25 mouse cellular contexts compared by ENCODE assay signal in the genomic region with DNA sequence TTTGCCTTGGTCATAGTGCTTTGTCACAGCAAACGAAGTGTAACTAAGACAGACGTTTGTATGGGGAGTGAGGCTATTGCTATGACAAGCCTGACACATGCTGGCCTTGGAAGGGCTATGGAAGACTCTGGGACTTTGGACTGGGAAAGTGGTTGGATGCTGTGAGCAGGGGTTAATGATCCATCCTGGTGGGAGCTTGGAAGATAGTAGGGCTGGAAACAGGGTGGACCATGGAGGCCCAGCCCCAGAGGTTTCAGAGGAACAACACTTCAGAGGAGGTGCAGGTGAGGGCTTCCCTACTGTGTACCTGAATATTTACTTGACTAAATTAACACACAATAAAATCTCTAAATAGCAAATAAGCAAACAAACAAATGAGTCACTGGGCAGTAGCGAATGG. TPM values are rescaled to one million over a fixed set of nuclear protein-coding genes. Genes with fewer than 3 reads are reported as not detected.
"Had no signal": no experiment of that assay in that cellular context is flagged by ENCODE, and none has a peak within 500 bp of the region (broad histone marks: within the 10 kb centered on the region; RNA-seq: fewer than 3 reads in every experiment).

No protein-coding gene starts in this region.

- H3K27ac ChIP-seq: midbrain, embryonic 10.5 days; midbrain, embryonic 12.5 days; neural tube, embryonic 13.5 days; neural tube, embryonic 15.5 days had no signal

- H3K4me3 ChIP-seq: midbrain, embryonic 10.5 days; midbrain, embryonic 12.5 days; myocyte; neural tube, embryonic 13.5 days; neural tube, embryonic 15.5 days had no signal

- DNase-seq: lung, adult 18-20 months; lung, embryonic 14.5 days; lung, postnatal 10 days; lung, postnatal 4 days; midbrain, embryonic 14.5 days; retina, postnatal 1 day; right cerebral cortex, adult 18-20 months; right cerebral cortex, postnatal 25 days; right cerebral cortex, postnatal 4 days; spleen, adult 18-20 months; thymus, adult 18-20 months; thymus, postnatal 14 days; thymus, postnatal 36 days had no signal

- H3K4me1 ChIP-seq: midbrain, embryonic 10.5 days; midbrain, embryonic 12.5 days; neural tube, embryonic 13.5 days; neural tube, embryonic 15.5 days had no signal

- ATAC-seq: midbrain, embryonic 16.5 days had no signal

- H3K27me3 ChIP-seq: midbrain, embryonic 12.5 days; neural tube, embryonic 13.5 days; neural tube, embryonic 15.5 days had no signal

- H3K36me3 ChIP-seq: midbrain, embryonic 10.5 days; midbrain, embryonic 12.5 days; neural tube, embryonic 13.5 days; neural tube, embryonic 15.5 days had no signal

- H3K9ac ChIP-seq: lung, embryonic 14.5 days; midbrain, embryonic 12.5 days; neural tube, embryonic 13.5 days; neural tube, embryonic 15.5 days had no signal

- H3K4me2 ChIP-seq: lung, embryonic 14.5 days; midbrain, embryonic 12.5 days; neural tube, embryonic 13.5 days; neural tube, embryonic 15.5 days had no signal

- H3K9me3 ChIP-seq: midbrain, embryonic 10.5 days; midbrain, embryonic 12.5 days; neural tube, embryonic 13.5 days; neural tube, embryonic 15.5 days had no signal

RNA-seq across cellular contexts. Expression of a gene that starts 56.3 kb away (rescaled TPM):
- polyA plus RNA-seq: lung, embryonic 16.5 days; midbrain, embryonic 10.5 days; midbrain, embryonic 12.5 days; midbrain, embryonic 14.5 days; midbrain, embryonic 16.5 days; myocyte; neural tube, embryonic 11.5 days; neural tube, embryonic 13.5 days; neural tube, embryonic 15.5 days; small intestine, adult 2 months; stomach, embryonic 14.5 days; stomach, embryonic 16.5 days; thymus, postnatal 0 days had no signal
